Mouse (Mus musculus): ENCODE data around the gene Klf12.

GRCm38 (mm10) chr14:99943156-99943555 is 341.3 kb downstream of the Klf12 start:
- TF ChIP-seq CTCF (IDR thresholded peaks at IDR 0.05; ENCODE audit: low read depth, low read length) (no peak), POLR2A (IDR thresholded peaks at IDR 0.05; ENCODE audit: extremely low read depth, insufficient read depth, low read length) (no peak)
